Mouse (Mus musculus) heart, embryonic 16.5 days (tissue): ENCODE data around the gene Gng5. TPM values are rescaled to one million over a fixed set of nuclear protein-coding genes. Genes with fewer than 3 reads are reported as not detected.

Source experiments
- polyA plus RNA-seq: library from polyadenylated mRNA; unstranded; fragments of >200 nt; fragmentation: Nextera tagmentation; extraction: Ambion mirVana; gene quantifications from 2 replicates; pipeline ENCODE4 v1.2.1, GENCODE M21; 2015

Gng5 gene
- polyA plus RNA-seq, 1 experiment from 2014 or later, result 1,119 TPM

Other genes starting within 250 kb of the Gng5 start
- 16.2 and 16.8 TPM in 2 replicates for gene Ssx2ip, start 95.2 kb upstream of the Gng5 start, polyA plus RNA-seq
- 7.8 and 8.7 TPM in 2 replicates for gene Ctbs, start 50.0 kb upstream of the Gng5 start, polyA plus RNA-seq
- 5.2 and 5.6 TPM in 2 replicates for gene Spata1, start 54 bp upstream of the Gng5 start, polyA plus RNA-seq
- gene Rpf1, start 21.6 kb downstream of the Gng5 start, polyA plus RNA-seq, result 31.4 and 38.8 TPM in 2 replicates
- 0.13 and 0.34 TPM in 2 replicates for gene Uox, start 70.6 kb downstream of the Gng5 start, polyA plus RNA-seq
- not detected in 2 replicates for gene Dnase2b, start 115.8 kb downstream of the Gng5 start, polyA plus RNA-seq
- gene 4930503B20Rik, start 151.5 kb downstream of the Gng5 start, polyA plus RNA-seq, result 0.17 and 0.28 TPM in 2 replicates
- gene Samd13, start 185.8 kb downstream of the Gng5 start, polyA plus RNA-seq, result 2.2 and 2.4 TPM in 2 replicates